Mouse (Mus musculus) right cerebral cortex, postnatal 14 days (tissue): ENCODE results near the gene Anxa8.

Source experiments
- DNase-seq: peaks from one replicate; pipeline ENCODE4 v3.0.0; 2022

The Anxa8 gene

GRCm38 (mm10) chr14:34120016-34120910 is 34.5 kb downstream of the Anxa8 start:
- DNase-seq, result no peak

- no peak for DNase-seq
Measured at GRCm38 (mm10) chr14:34120923-34121351, 35.2 kb downstream of the Anxa8 start.

DNA sequence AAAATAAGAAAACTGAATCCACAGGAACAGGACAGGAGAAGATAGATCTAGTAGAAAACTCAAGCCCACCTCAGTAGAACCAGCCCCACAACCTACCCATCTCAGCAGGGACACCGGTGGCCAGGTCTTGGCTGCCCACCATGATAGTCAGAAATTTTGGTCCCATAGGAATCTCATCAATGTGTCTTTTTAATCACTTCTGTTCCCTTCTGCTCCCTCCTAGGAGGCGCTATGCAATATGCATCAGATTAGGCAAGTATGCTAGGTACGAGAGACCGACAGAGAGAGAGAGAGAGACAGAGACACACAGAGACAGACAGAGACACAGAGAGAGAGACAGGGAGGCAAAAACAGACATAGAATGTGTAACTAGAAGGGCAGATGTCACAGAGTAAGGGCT is 35.9 kb downstream of the Anxa8 start:
- no peak for DNase-seq

DNA sequence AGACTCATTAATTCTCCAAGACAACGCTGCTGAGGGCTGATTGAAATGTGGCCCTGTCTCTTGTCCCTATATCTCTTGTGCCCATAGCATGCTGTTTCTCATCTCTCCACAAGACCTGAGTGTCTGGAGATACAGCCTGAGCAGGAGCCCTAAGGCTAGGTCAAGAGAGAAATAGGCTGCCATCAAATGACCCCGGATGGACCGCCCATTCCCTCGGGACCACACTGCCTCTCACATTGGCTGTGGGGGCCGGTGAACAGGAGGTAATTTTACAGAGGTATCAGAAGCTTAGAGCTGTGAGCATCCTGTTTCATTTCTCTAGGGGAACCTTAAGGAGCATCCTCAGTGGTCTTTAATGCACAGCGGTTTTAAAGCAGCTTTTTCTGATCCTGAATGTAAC is 45.4 kb downstream of the Anxa8 start:
- DNase-seq, result no peak

GRCm38 (mm10) chr14:34135391-34135790 is 49.6 kb downstream of the Anxa8 start:
- no peak for DNase-seq

DNA sequence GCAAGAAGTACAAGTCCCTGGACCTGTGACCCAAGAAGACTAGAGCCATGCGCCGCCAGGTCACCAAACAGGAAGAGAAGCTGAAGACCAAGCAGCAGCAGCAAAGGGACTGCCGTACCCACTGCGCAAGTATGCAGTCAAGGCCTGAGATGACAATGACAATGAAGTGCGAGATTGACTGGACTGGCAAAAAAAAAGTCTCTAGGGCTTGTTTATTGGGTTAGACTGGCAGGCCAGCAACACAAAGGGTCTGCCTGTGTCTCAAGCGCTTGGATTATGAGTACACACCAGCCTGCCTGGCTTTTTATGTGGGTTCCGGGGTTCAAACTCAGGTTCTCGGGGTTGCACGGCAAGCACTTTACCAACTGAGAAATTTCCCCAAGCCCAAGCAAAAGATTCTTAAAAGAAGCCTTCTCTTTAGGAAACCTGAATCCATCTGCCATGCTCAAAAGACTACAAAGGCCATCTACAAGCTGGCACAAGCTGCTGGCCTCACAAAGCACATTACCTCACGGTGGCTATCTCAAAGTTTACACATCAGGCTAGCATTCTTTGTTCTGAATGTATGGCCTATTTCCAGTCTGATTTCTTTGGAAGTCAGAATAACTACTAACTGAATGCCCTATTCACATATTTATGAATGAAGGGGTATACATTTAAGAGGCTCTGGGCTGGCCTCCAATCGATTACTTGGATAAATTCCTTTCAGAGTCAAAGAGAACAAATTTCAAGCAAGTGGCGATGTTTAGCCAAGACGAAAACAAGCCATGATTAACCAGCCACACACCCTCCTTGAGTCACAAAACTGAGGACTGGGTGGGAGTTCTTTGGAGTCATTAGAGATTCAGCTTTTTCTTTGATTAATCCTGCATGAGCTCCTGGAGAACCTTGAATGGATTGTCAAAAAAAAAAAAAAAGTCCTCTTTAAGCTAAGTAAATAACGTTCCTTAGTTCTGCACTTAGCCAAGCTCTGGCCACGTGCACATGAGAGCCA is 54.2 kb downstream of the Anxa8 start:
- DNase-seq, result no peak

GRCm38 (mm10) chr14:34142316-34142715 is 56.5 kb downstream of the Anxa8 start:
- no peak for DNase-seq

DNA sequence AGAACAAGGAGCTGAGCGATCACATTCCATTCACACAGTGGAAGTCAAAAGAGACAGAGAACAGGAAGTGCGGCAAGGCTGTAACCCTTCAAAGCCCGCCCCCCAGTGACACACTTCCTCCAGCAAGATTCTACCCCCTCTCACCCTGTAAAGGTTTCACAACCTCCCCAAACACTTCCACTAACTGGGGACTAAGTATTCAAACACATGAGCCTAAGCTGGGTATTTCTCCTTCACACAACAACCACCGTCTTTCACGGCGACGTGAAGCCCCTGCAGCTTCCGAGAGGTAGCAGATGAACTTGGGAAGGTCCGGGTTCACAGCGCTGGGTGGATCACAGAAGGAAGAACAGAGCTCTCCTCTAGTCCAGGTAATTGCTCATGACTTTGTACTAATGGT is 57.1 kb downstream of the Anxa8 start:
- DNase-seq, result no peak
